Mouse (Mus musculus): ENCODE data around the gene Zbed6. TPM values are rescaled to one million over a fixed set of nuclear protein-coding genes. Genes with fewer than 3 reads are reported as not detected.
"Not testable (repeated sequence)": the region's sequence is repeated elsewhere in the genome, so short reads cannot be mapped to it uniquely, and the experiment has no call there.

The Zbed6 gene
- total and polyA plus RNA-seq, 3 experiments = 1.7 to 5.3 (median 2.9) TPM

DNA sequence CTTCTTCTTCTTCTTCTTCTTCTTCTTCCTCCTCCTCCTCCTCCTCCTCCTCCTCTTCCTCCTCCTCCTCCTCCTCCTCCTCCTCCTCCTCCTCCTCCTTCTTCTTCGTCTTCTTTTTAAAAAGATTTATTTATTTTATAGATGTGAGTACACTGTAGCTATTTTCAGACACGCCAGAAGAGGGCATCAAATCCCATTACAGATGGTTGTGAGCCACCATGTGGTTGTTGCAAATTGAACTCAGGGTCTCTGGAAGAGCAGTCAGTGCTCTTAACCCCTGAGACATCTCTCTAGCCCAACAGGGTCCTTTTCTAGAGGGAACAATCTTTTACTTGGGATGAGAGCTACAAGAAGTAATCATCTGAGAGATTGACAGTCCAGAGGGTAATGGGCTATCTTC lies 41.1 kb upstream of the Zbed6 start:
- in situ Hi-C loops (cut with MboI; ENCODE audit: low pct_ligation_motif_present, low pct_unique_long_range_greater_than_20kb, low sequenced_read_pairs); H3K9ac ChIP-seq (ENCODE audit: insufficient read depth, low read depth); H3K79me2 ChIP-seq (replicated peaks; ENCODE audit: control insufficient read depth, extremely low read depth, insufficient read depth, poor library complexity, severe bottlenecking); H3K9me3 ChIP-seq (replicated peaks; ENCODE audit: low read length); H3K27me3 ChIP-seq (replicated peaks); dilution Hi-C loops (cut with MboI; ENCODE audit: extremely low pct_ligation_motif_present, extremely low pct_unique_long_range_greater_than_20kb, low sequenced_read_pairs); H3K4me3 ChIP-seq (replicated peaks in 1 of 3; ENCODE audit: low read depth in 2 of 3, low read length in 2 of 3, poor library complexity in 1 of 3); DNase-seq (ENCODE audit: extremely low read depth); H3K27ac ChIP-seq (ENCODE audit: insufficient read depth, low read depth); H3K4me2 ChIP-seq (ENCODE audit: insufficient read depth, low read depth, poor library complexity, severe bottlenecking): not testable (repeated sequence)
- TF ChIP-seq RAD21 (IDR thresholded peaks at IDR 0.05; ENCODE audit: low read depth, low read length) (peak; percentile 41), CTCF (conservative IDR thresholded peaks at IDR 0.05 in 1 of 2, IDR thresholded peaks at IDR 0.05 in 1 of 2; ENCODE audit: low read depth in 2 of 2, low read length in 2 of 2) (peak in 1 of 2 experiments; percentile 72; a peak in 2 of 4 replicates), SMC3 (IDR thresholded peaks at IDR 0.05; ENCODE audit: low read depth, low read length) (peak; percentile 62), MYC (IDR thresholded peaks at IDR 0.05; ENCODE audit: low read depth, low read length) (peak; percentile 71; the same call in 1 of the 2 replicates), MEF2A (IDR thresholded peaks at IDR 0.05; ENCODE audit: borderline replicate concordance, low read depth, low read length) (0 out of 2 replicates have a peak, but pooled peaks have one; percentile 16)
- peaks cover 6 to 37% of the 10 kb centered on the region in 2 experiments for H3K36me3 ChIP-seq (replicated peaks in 1 of 2; ENCODE audit: control insufficient read depth in 1 of 2, insufficient read depth in 1 of 2, low read length in 1 of 2)
- H3K4me1 ChIP-seq (ENCODE audit: control insufficient read depth in 1 of 2, insufficient read depth in 2 of 2) = peaks cover 6 to 30% of the 10 kb centered on the region in 2 experiments

- no peak for DNase-seq (ENCODE audit: extremely low read depth)
- no peaks in the 10 kb centered on the region for H3K79me2 ChIP-seq (replicated peaks; ENCODE audit: control insufficient read depth, extremely low read depth, insufficient read depth, poor library complexity, severe bottlenecking)
- TF ChIP-seq ZKSCAN1 (IDR thresholded peaks at IDR 0.05; ENCODE audit: borderline replicate concordance, low read depth, low read length) (no peak), TBP (conservative IDR thresholded peaks at IDR 0.05; ENCODE audit: low read depth, low read length) (no peak), SMC3 (IDR thresholded peaks at IDR 0.05; ENCODE audit: low read depth, low read length) (no peak), UBTF (IDR thresholded peaks at IDR 0.05; ENCODE audit: low read depth, low read length) (no peak), POLR2A (IDR thresholded peaks at IDR 0.05; ENCODE audit: low read depth, low read length) (no peak), EP300 (IDR thresholded peaks at IDR 0.05; ENCODE audit: low read length) (peak; percentile 67; the same call in 1 of the 2 replicates), IRF4 (IDR thresholded peaks at IDR 0.05; ENCODE audit: low read depth, low read length) (0 out of 2 replicates have a peak, but pooled peaks have one; percentile 35), USF2 (conservative IDR thresholded peaks at IDR 0.05; ENCODE audit: low read depth, low read length) (no peak), SIN3A (IDR thresholded peaks at IDR 0.05; ENCODE audit: low read length) (no peak; the same call in 1 of the 2 replicates), JUN (IDR thresholded peaks at IDR 0.05; ENCODE audit: insufficient read depth, low read depth, low read length) (no peak), JUND (conservative IDR thresholded peaks at IDR 0.05; ENCODE audit: low read depth, low read length) (peak; percentile 32; the same call in 1 of the 2 replicates), MEF2A (IDR thresholded peaks at IDR 0.05; ENCODE audit: borderline replicate concordance, low read depth, low read length) (peak; percentile 87; the same call in 1 of the 2 replicates), HCFC1 (IDR thresholded peaks at IDR 0.05; ENCODE audit: low read depth, low read length) (no peak; the same call in 1 of the 2 replicates), ELF1 (IDR thresholded peaks at IDR 0.05; ENCODE audit: low read depth, low read length) (no peak), GABPA (IDR thresholded peaks at IDR 0.05; ENCODE audit: insufficient replicate concordance, low read depth, low read length) (no peak), ZNF384 (IDR thresholded peaks at IDR 0.05; ENCODE audit: low read depth, low read length) (peak; percentile 82), E2F4 (IDR thresholded peaks at IDR 0.05; ENCODE audit: insufficient replicate concordance, low read depth, low read length) (no peak), TCF12 (IDR thresholded peaks at IDR 0.05; ENCODE audit: low read depth, low read length) (peak; percentile 80), NELFE (IDR thresholded peaks at IDR 0.05; ENCODE audit: low read depth, low read length) (no peak), POLR2AphosphoS2 (IDR thresholded peaks at IDR 0.05; ENCODE audit: low read depth, low read length) (no peak), USF1 (IDR thresholded peaks at IDR 0.05; ENCODE audit: low read depth, low read length) (no peak), CTCF (conservative IDR thresholded peaks at IDR 0.05 in 1 of 2, IDR thresholded peaks at IDR 0.05 in 1 of 2; ENCODE audit: low read depth in 2 of 2, low read length in 2 of 2) (no peak), BHLHE40 (IDR thresholded peaks at IDR 0.05; ENCODE audit: low read depth, low read length) (0 out of 2 replicates have a peak, but pooled peaks have one; percentile 12), MAFK (IDR thresholded peaks at IDR 0.05; ENCODE audit: insufficient replicate concordance, low read length) (no peak), RAD21 (IDR thresholded peaks at IDR 0.05; ENCODE audit: low read depth, low read length) (no peak), MAZ (IDR thresholded peaks at IDR 0.05; ENCODE audit: low read depth, low read length) (no peak), MXI1 (IDR thresholded peaks at IDR 0.05; ENCODE audit: low read depth, low read length) (no peak), ETS1 (conservative IDR thresholded peaks at IDR 0.05; ENCODE audit: low read depth, low read length) (peak; percentile 71; the same call in 1 of the 2 replicates)
- H3K27ac ChIP-seq (ENCODE audit: insufficient read depth, low read depth) = peak overlapping the region; percentile 60
- peaks cover 18 to 67% of the 10 kb centered on the region in 2 experiments for H3K4me1 ChIP-seq (ENCODE audit: control insufficient read depth in 1 of 2, insufficient read depth in 2 of 2)
- no peaks in the 10 kb centered on the region for H3K9me3 ChIP-seq (replicated peaks; ENCODE audit: low read length)
- no peak overlapping the region for H3K9ac ChIP-seq (ENCODE audit: insufficient read depth, low read depth)
- H3K27me3 ChIP-seq (replicated peaks) = no peaks in the 10 kb centered on the region
- H3K36me3 ChIP-seq (replicated peaks in 1 of 2; ENCODE audit: control insufficient read depth in 1 of 2, insufficient read depth in 1 of 2, low read length in 1 of 2) = peaks cover 0 to 11% of the 10 kb centered on the region in 2 experiments
- H3K4me3 ChIP-seq (replicated peaks in 1 of 3; ENCODE audit: low read depth in 2 of 3, low read length in 2 of 3, poor library complexity in 1 of 3) = no peak overlapping the region
- dilution Hi-C loops (cut with MboI; ENCODE audit: extremely low pct_ligation_motif_present, extremely low pct_unique_long_range_greater_than_20kb, low sequenced_read_pairs) = no loop called here
- H3K4me2 ChIP-seq (ENCODE audit: insufficient read depth, low read depth, poor library complexity, severe bottlenecking) = 0 out of 2 replicates have a peak overlapping the region, but pooled peaks have one; percentile 18
- in situ Hi-C loops (cut with MboI; ENCODE audit: low pct_ligation_motif_present, low pct_unique_long_range_greater_than_20kb, low sequenced_read_pairs) = no loop called here
Measured at GRCm38 (mm10) chr1:133697935-133698620, 37.4 kb upstream of the Zbed6 start.

All from CH12.LX (cell line).